Mouse (Mus musculus) limb, embryonic 10.5 days (tissue): ENCODE measurements around the gene G430095P16Rik. TPM values are rescaled to one million over a fixed set of nuclear protein-coding genes. Genes with fewer than 3 reads are reported as not detected.

ENCODE experiments used
- DNase-seq: peaks from one replicate; pipeline ENCODE4 v3.0.0-alpha.2; 2017; ENCODE audit warnings: low spot score
- H3K27ac ChIP-seq: fragments of 300-500 bp; sonication (generic); 2 replicates; pipeline ENCODE4 v1.5.1; 2016; ENCODE audit warnings: mild to moderate bottlenecking
- H3K27me3 ChIP-seq: fragments of 300-500 bp; sonication (generic); 2 replicates; pipeline ENCODE4 v1.6.1; 2016; ENCODE audit warnings: low read depth, mild to moderate bottlenecking; ENCODE audit not compliant: poor library complexity, severe bottlenecking
- H3K36me3 ChIP-seq: fragments of 300-500 bp; sonication (generic); 2 replicates; pipeline ENCODE4 v1.6.1; 2016; ENCODE audit warnings: mild to moderate bottlenecking, moderate library complexity
- H3K4me1 ChIP-seq: fragments of 300-500 bp; sonication (generic); 2 replicates; pipeline ENCODE4 v1.6.1; 2016
- H3K4me3 ChIP-seq: fragments of 300-500 bp; sonication (generic); 2 replicates; pipeline ENCODE4 v1.5.1; 2016; ENCODE audit warnings: mild to moderate bottlenecking, moderate library complexity
- H3K9me3 ChIP-seq: fragments of 300-500 bp; sonication (generic); replicated peaks from 2 replicates; pipeline ENCODE4 v1.6.1; 2016; ENCODE audit warnings: mild to moderate bottlenecking
- WGBS: fragments of 180-500 bp; shearing (Covaris S2); methylation state at CpG from one replicate; pipeline ENCODE4 v1.1.7; 2016; 5-methylcytosine and 5-hydroxymethylcytosine counted together
- polyA plus RNA-seq: library from polyadenylated mRNA; unstranded; fragments of >200 nt; fragmentation: Nextera tagmentation; extraction: Ambion mirVana; gene quantifications from 2 replicates; pipeline ENCODE4 v1.2.1, GENCODE M21; 2016

The G430095P16Rik gene
- polyA plus RNA-seq, 1 experiment from 2014 or later = 8.1 TPM

- H3K9me3 ChIP-seq = no peaks in the 10 kb centered on the region
- 89% methylated on average over 14 of the region's 14 CpGs for WGBS
- peaks cover 22% of the 10 kb centered on the region for H3K4me1 ChIP-seq
- H3K36me3 ChIP-seq = peaks cover 78% of the 10 kb centered on the region
- peak; percentile 35 for DNase-seq
- peaks cover 17% of the 10 kb centered on the region for H3K27me3 ChIP-seq
- H3K27ac ChIP-seq = no peak overlapping the region
- H3K4me3 ChIP-seq = no peak overlapping the region
Measured at GRCm38 (mm10) chr8:84697166-84698130, 25.4 kb upstream of the G430095P16Rik start.

- Histone ChIP-seq H3K4me1 (peaks cover 22% of the 10 kb centered on the region), H3K27ac (no peak overlapping the region), H3K36me3 (peaks cover 69% of the 10 kb centered on the region), H3K9me3 (no peaks in the 10 kb centered on the region), H3K4me3 (0 out of 2 replicates have a peak overlapping the region, but pooled peaks have one; percentile 1), H3K27me3 (peaks cover 25% of the 10 kb centered on the region)
- DNase-seq = no peak
- whole genome bisulfite sequencing = 93% methylated on average over 5 of the region's 5 CpGs
Measured at GRCm38 (mm10) chr8:84698288-84698687, 24.5 kb upstream of the G430095P16Rik start.

- H3K27ac ChIP-seq = 0 out of 2 replicates have a peak overlapping the region, but pooled peaks have one; percentile 0
- peaks cover 63% of the 10 kb centered on the region for H3K36me3 ChIP-seq
- H3K4me3 ChIP-seq = no peak overlapping the region
- H3K9me3 ChIP-seq = no peaks in the 10 kb centered on the region
- H3K27me3 ChIP-seq = peaks cover 32% of the 10 kb centered on the region
- 91% methylated on average over 9 of the region's 9 CpGs for WGBS
- DNase-seq = no peak
- peaks cover 27% of the 10 kb centered on the region for H3K4me1 ChIP-seq
Measured at GRCm38 (mm10) chr8:84698929-84699401, 23.8 kb upstream of the G430095P16Rik start.

- Histone ChIP-seq H3K36me3 (peaks cover 55% of the 10 kb centered on the region), H3K4me1 (peaks cover 36% of the 10 kb centered on the region), H3K9me3 (no peaks in the 10 kb centered on the region), H3K27ac (peak overlapping the region; percentile 38; the same call in 1 of the 2 replicates), H3K4me3 (peak overlapping the region; percentile 11; the same call in 1 of the 2 replicates), H3K27me3 (peaks cover 41% of the 10 kb centered on the region)
- WGBS = 67% methylated on average over 7 of the region's 7 CpGs
- peak; percentile 65 for DNase-seq
Measured at GRCm38 (mm10) chr8:84699861-84700322, 22.9 kb upstream of the G430095P16Rik start.

- Histone ChIP-seq H3K27me3 (peaks cover 47% of the 10 kb centered on the region), H3K9me3 (no peaks in the 10 kb centered on the region), H3K36me3 (peaks cover 48% of the 10 kb centered on the region), H3K4me1 (peaks cover 42% of the 10 kb centered on the region), H3K4me3 (no peak overlapping the region), H3K27ac (no peak overlapping the region)
- 83% methylated on average over 5 of the region's 5 CpGs for WGBS
- DNase-seq = no peak
Measured at GRCm38 (mm10) chr8:84700526-84700925, 22.3 kb upstream of the G430095P16Rik start.

- no peaks in the 10 kb centered on the region for H3K9me3 ChIP-seq
- WGBS = 9% methylated on average over 34 of the region's 34 CpGs
- H3K4me3 ChIP-seq = peak within 1 kb of the TSS; percentile 39
- H3K4me1 ChIP-seq = peaks cover 45% of the 10 kb centered on the region
- DNase-seq = peak; percentile 74
- peak within 1 kb of the TSS; percentile 43 for H3K27ac ChIP-seq
- peaks cover 52% of the 10 kb centered on the region for H3K27me3 ChIP-seq
- peaks cover 41% of the 10 kb centered on the region for H3K36me3 ChIP-seq
Measured at GRCm38 (mm10) chr8:84700941-84701911, 21.6 kb upstream of the G430095P16Rik start, which contains the start of gene Lyl1. Gene Lyl1 (plus strand): TSS chr8:84701457.

- H3K9me3 ChIP-seq = no peaks in the 10 kb centered on the region
- peak overlapping the region; percentile 39 for H3K4me3 ChIP-seq
- peaks cover 57% of the 10 kb centered on the region for H3K4me1 ChIP-seq
- WGBS = 78% methylated on average over 9 of the region's 9 CpGs
- peak overlapping the region; percentile 43; the same call in 1 of the 2 replicates for H3K27ac ChIP-seq
- DNase-seq = no peak
- H3K27me3 ChIP-seq = peaks cover 65% of the 10 kb centered on the region
- peaks cover 28% of the 10 kb centered on the region for H3K36me3 ChIP-seq
Measured at GRCm38 (mm10) chr8:84702561-84702960, 20.2 kb upstream of the G430095P16Rik start.

GRCm38 (mm10) chr8:84702963-84703465 lies 19.8 kb upstream of the G430095P16Rik start:
- DNase-seq = no peak
- Histone ChIP-seq H3K9me3 (no peaks in the 10 kb centered on the region), H3K36me3 (peaks cover 23% of the 10 kb centered on the region), H3K27ac (peak overlapping the region; percentile 43; the same call in 1 of the 2 replicates), H3K27me3 (peaks cover 70% of the 10 kb centered on the region), H3K4me1 (peaks cover 62% of the 10 kb centered on the region), H3K4me3 (peak overlapping the region; percentile 47)
- WGBS = 81% methylated on average over 6 of the region's 6 CpGs

- H3K4me3 ChIP-seq = peak overlapping the region; percentile 47
- H3K27me3 ChIP-seq = peaks cover 76% of the 10 kb centered on the region
- 8% methylated on average over 38 of the region's 38 CpGs for WGBS
- H3K4me1 ChIP-seq = peaks cover 68% of the 10 kb centered on the region
- DNase-seq = no peak
- H3K36me3 ChIP-seq = peaks cover 17% of the 10 kb centered on the region
- peak overlapping the region; percentile 74 for H3K27ac ChIP-seq
- H3K9me3 ChIP-seq = no peaks in the 10 kb centered on the region
Measured at GRCm38 (mm10) chr8:84703466-84704249, 19.1 kb upstream of the G430095P16Rik start.

- DNase-seq = peak; percentile 89
Measured at GRCm38 (mm10) chr8:84704356-84704755, 18.5 kb upstream of the G430095P16Rik start.

More at GRCm38 (mm10) chr8:84704356-84704755, 18.5 kb upstream of the G430095P16Rik start:
- H3K36me3 ChIP-seq = peaks cover 10% of the 10 kb centered on the region
- peaks cover 83% of the 10 kb centered on the region for H3K27me3 ChIP-seq
- WGBS = under 1% methylated on average over 16 of the region's 16 CpGs
- no peaks in the 10 kb centered on the region for H3K9me3 ChIP-seq
- peaks cover 75% of the 10 kb centered on the region for H3K4me1 ChIP-seq
- H3K27ac ChIP-seq = peak overlapping the region; percentile 74
- H3K4me3 ChIP-seq = peak overlapping the region; percentile 47
